Mouse (Mus musculus): ENCODE measurements around the gene Tgif2.
A peak's percentile ranks its signal among the peaks of the same experiment; 100 is the strongest.
"Not testable (repeated sequence)": the region's sequence is repeated elsewhere in the genome, so short reads cannot be mapped to it uniquely, and the experiment has no call there.

DNA sequence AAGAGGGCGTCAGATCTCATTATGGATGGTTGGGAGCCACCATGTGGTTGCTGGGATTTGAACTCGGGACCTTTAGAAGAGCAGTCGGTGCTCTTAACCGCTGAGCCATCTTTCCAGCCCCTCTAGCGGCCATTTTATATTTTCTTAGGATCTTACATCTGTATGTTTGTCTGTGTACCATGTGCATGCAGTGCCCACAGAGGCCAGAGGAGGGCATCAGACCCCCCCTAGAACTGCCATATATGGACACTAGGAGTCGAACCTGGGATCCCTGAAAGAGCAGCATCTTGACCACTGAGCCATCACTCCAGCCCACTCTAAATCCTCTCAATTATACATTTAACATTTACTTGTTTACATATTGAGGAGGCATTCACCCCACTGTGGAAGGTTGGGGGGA lies 14.7 kb upstream of the Tgif2 start:
- TF ChIP-seq EP300 (IDR thresholded peaks at IDR 0.05; ENCODE audit: low read depth) = not testable (repeated sequence)
- peak; percentile 30 for TF ChIP-seq CTCF (IDR thresholded peaks at IDR 0.05; ENCODE audit: low read depth)

Data from liver, embryonic 14.5 days (tissue).